Mouse (Mus musculus) testis, adult 2 months (tissue): Measurements from ENCODE around the gene Chl1. TPM values are rescaled to one million over a fixed set of nuclear protein-coding genes. Genes with fewer than 3 reads are reported as not detected.

Experiments used
- H3K27ac ChIP-seq: fragments of 200-500 bp; 2 replicates; pipeline ENCODE4 v1.5.1; 2012; ENCODE audit warnings: low read depth, low read length; ENCODE audit not compliant: control insufficient read depth, insufficient read depth
- H3K27me3 ChIP-seq: fragments of 200-500 bp; 2 replicates; pipeline ENCODE4 v1.6.1; 2012; ENCODE audit warnings: mild to moderate bottlenecking, low read length, moderate library complexity; ENCODE audit not compliant: control insufficient read depth, insufficient read depth
- H3K36me3 ChIP-seq: fragments of 200-500 bp; 2 replicates; pipeline ENCODE4 v1.6.1; 2012; ENCODE audit warnings: mild to moderate bottlenecking, low read length; ENCODE audit not compliant: control insufficient read depth, insufficient read depth
- H3K4me1 ChIP-seq: fragments of 200-500 bp; 2 replicates; pipeline ENCODE4 v1.6.1; 2012; ENCODE audit warnings: low read length; ENCODE audit not compliant: control insufficient read depth, insufficient read depth
- H3K4me3 ChIP-seq: fragments of 200-500 bp; 2 replicates; pipeline ENCODE4 v1.5.1; 2012; ENCODE audit warnings: low read depth, mild to moderate bottlenecking, low read length, moderate library complexity, mixed read lengths; ENCODE audit not compliant: control insufficient read depth
- CTCF ChIP-seq: fragments of 200-500 bp; IDR thresholded peaks from 2 replicates; pipeline ENCODE4 v1.5.1; 2012; ENCODE audit warnings: low read depth, mild to moderate bottlenecking, inconsistent platforms, low read length, moderate library complexity; ENCODE audit not compliant: control insufficient read depth, insufficient read depth, insufficient replicate concordance
- POLR2A ChIP-seq: fragments of 200-500 bp; IDR thresholded peaks from 2 replicates; pipeline ENCODE4 v1.6.1; 2012; ENCODE audit warnings: low read depth, mild to moderate bottlenecking, inconsistent platforms, low read length, moderate library complexity; ENCODE audit not compliant: control insufficient read depth
- polyA plus RNA-seq: library from polyadenylated mRNA; depleted of rRNA; stranded (reverse); fragments of >200 nt; gene quantifications from 2 replicates; pipeline ENCODE4 v1.2.3, GENCODE M21; 2012

The Chl1 gene
- polyA plus RNA-seq, 1 experiment, result 192 TPM

DNA sequence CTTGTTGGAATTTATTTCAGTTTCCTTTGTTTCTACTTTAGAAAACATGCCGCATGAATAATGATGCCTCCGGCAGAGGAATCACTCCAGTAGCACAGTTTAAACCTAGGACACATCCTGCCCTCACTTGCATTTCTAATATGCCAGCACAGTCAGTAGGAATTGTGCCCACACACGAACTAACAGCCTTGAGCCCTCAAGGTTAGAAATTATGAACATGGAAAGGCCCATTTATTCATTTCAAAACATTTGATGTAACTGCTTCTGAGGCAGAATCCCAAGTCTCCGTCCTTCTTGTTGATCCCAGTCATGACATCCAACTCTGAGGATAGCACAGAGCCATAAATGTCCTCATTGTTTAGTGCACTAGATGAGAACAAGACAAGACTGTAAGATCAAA is 790 bp upstream of the Chl1 start:
- TF ChIP-seq POLR2A (no peak), CTCF (no peak)
- peaks cover 14% of the 10 kb centered on the region for H3K4me1 ChIP-seq
- H3K27ac ChIP-seq, result no peak overlapping the region
- no peak overlapping the region for H3K4me3 ChIP-seq
- H3K36me3 ChIP-seq, result no peaks in the 10 kb centered on the region
- H3K27me3 ChIP-seq, result no peaks in the 10 kb centered on the region

GRCm38 (mm10) chr6:103511290-103511971 is 1.0 kb downstream of the Chl1 start:
- peaks cover 14% of the 10 kb centered on the region for H3K4me1 ChIP-seq
- no peak for TF ChIP-seq POLR2A
- TF ChIP-seq CTCF, result no peak
- H3K4me3 ChIP-seq, result no peak overlapping the region; the same call in 1 of the 2 replicates
- no peaks in the 10 kb centered on the region for H3K36me3 ChIP-seq
- no peaks in the 10 kb centered on the region for H3K27me3 ChIP-seq
- H3K27ac ChIP-seq, result no peak overlapping the region

DNA sequence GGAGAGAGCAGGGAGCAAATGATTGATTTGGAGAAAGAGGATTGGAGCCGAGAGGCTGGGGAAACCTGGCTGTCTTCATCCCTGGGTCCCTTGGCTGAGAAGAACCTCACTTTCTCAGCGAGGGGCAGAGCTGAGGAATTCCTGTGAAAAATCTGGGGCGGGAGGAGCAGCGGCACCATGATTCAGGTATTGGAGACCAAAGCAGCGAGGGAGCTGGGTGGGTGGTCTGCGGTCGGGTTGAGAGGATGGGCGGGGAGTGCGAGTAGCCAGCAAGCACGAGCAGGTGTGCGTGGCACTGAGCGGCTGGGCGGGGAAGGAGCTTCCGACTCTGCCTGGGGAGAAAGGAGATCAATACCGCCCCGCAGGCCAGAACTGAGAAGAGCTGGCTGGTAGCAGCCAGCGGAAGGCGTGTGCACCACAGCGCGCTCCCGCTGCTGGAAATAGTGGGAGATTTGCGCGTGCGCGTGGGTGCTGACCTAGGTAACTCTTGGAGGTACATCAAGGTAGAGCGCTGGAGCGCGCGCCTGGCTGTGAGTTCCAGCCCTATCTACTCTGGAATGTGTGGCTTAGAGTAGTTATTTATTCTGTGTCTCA is 1.7 kb downstream of the Chl1 start:
- H3K27me3 ChIP-seq, result no peaks in the 10 kb centered on the region
- no peak overlapping the region for H3K27ac ChIP-seq
- H3K4me3 ChIP-seq, result peak overlapping the region; percentile 7
- peaks cover 14% of the 10 kb centered on the region for H3K4me1 ChIP-seq
- no peaks in the 10 kb centered on the region for H3K36me3 ChIP-seq
- TF ChIP-seq CTCF, result no peak
- TF ChIP-seq POLR2A, result no peak

DNA sequence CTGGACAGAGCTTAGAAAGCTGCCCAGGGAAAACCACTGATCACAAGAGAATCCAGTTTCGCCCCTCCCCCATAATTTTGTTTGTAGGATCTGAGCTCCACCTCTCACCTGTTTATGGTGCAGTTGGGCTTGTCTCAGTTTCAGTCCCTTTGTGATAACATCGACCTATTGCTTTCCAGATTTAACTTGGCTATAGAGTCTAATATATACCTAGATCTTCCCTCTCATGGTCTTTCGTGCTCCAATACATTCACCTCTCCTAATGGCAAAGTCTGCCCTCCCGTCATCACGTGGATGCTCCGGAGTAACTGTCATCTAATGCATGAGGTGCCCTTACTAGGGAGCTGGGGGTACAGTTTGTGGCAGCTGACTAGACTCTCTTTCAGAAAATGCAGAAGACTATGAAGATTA is 2.5 kb downstream of the Chl1 start:
- Histone ChIP-seq H3K36me3 (no peaks in the 10 kb centered on the region), H3K4me1 (peaks cover 14% of the 10 kb centered on the region), H3K27me3 (no peaks in the 10 kb centered on the region), H3K4me3 (no peak overlapping the region), H3K27ac (no peak overlapping the region)
- TF ChIP-seq POLR2A (no peak), CTCF (no peak)

GRCm38 (mm10) chr6:103513621-103514241 is 3.3 kb downstream of the Chl1 start:
- no peaks in the 10 kb centered on the region for H3K36me3 ChIP-seq
- no peak overlapping the region for H3K27ac ChIP-seq
- H3K4me3 ChIP-seq, result no peak overlapping the region
- no peak for TF ChIP-seq POLR2A
- TF ChIP-seq CTCF, result no peak
- H3K4me1 ChIP-seq, result peaks cover 14% of the 10 kb centered on the region
- H3K27me3 ChIP-seq, result no peaks in the 10 kb centered on the region

- no peak overlapping the region for H3K4me3 ChIP-seq
- TF ChIP-seq POLR2A (no peak), CTCF (no peak)
- no peak overlapping the region for H3K27ac ChIP-seq
- H3K27me3 ChIP-seq, result no peaks in the 10 kb centered on the region
- H3K4me1 ChIP-seq, result peaks cover 14% of the 10 kb centered on the region
- H3K36me3 ChIP-seq, result no peaks in the 10 kb centered on the region
These were observed 4.0 kb downstream of the Chl1 start for GRCm38 (mm10) chr6:103514346-103514745.

- Histone ChIP-seq H3K36me3 (no peaks in the 10 kb centered on the region), H3K4me1 (peaks cover 14% of the 10 kb centered on the region), H3K27ac (no peak overlapping the region), H3K4me3 (no peak overlapping the region), H3K27me3 (no peaks in the 10 kb centered on the region)
- TF ChIP-seq CTCF, result no peak
- TF ChIP-seq POLR2A, result no peak
These were observed 4.4 kb downstream of the Chl1 start for GRCm38 (mm10) chr6:103514756-103515155.

- no peak overlapping the region for H3K27ac ChIP-seq
- H3K27me3 ChIP-seq, result no peaks in the 10 kb centered on the region
- no peak for TF ChIP-seq POLR2A
- no peak for TF ChIP-seq CTCF
- H3K36me3 ChIP-seq, result no peaks in the 10 kb centered on the region
- no peaks in the 10 kb centered on the region for H3K4me1 ChIP-seq
- no peak overlapping the region for H3K4me3 ChIP-seq
These were observed 9.2 kb downstream of the Chl1 start for GRCm38 (mm10) chr6:103519596-103519995.
